Mouse (Mus musculus) megakaryocyte, embryonic 14.5 days (primary cell): ENCODE results near the gene Glipr2.

ENCODE experiments used
- FLI1 ChIP-seq: IDR thresholded peaks from 2 replicates; pipeline ENCODE4 v1.6.1; 2012; ENCODE audit warnings: low read length, inconsistent platforms, mixed read lengths
- GATA1 ChIP-seq: IDR thresholded peaks from 3 replicates; pipeline ENCODE4 v1.6.1; 2012; ENCODE audit warnings: mixed read lengths, low read length, inconsistent platforms, borderline replicate concordance

DNA sequence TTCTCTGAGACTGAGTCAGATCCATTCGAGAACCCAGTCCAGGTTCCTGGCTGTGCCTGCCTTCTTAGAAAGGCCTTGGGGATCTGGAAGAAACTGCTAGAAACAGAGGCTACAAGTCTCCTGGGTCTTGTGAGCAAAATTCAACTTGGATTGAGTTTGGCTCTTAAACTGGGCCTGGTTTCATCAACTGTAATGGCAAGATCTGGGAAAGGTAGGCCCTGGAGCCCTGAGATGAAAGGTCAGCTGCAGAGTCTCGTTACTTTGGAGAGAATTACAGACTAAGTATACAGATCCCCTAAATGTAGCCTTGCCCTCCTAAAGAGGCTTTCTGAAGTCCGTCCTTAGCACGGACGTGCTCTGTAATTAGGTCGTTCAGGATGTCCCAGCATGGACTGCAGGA lies 68.4 kb downstream of the Glipr2 start:
- TF ChIP-seq GATA1 (no peak), FLI1 (no peak)
